Mouse (Mus musculus): ENCODE data around the gene Snx4. TPM values are rescaled to one million over a fixed set of nuclear protein-coding genes. Genes with fewer than 3 reads are reported as not detected.

Snx4 gene
- polyA plus RNA-seq, 1 experiment from 2014 or later, result 75.4 TPM

GRCm38 (mm10) chr16:33342356-33342755 is 91.1 kb downstream of the Snx4 start:
- H3K27ac ChIP-seq (ENCODE audit: low read depth, low read length), result no peak overlapping the region
- 58% methylated on average over 1 of the region's 1 CpGs for whole genome bisulfite sequencing
- no peak overlapping the region for H3K4me2 ChIP-seq (ENCODE audit: low read depth)
- H3K27me3 ChIP-seq (ENCODE audit: control insufficient read depth, insufficient read depth, low read length), result no peaks in the 10 kb centered on the region
- no peaks in the 10 kb centered on the region for H3K4me1 ChIP-seq (ENCODE audit: control insufficient read depth, insufficient read depth, low read length)
- no peak overlapping the region for H3K9ac ChIP-seq (ENCODE audit: low read length)
- H3K36me3 ChIP-seq (ENCODE audit: control insufficient read depth, insufficient read depth, low read length), result no peaks in the 10 kb centered on the region
- H3K9me3 ChIP-seq (ENCODE audit: control insufficient read depth, low read length), result no peaks in the 10 kb centered on the region
- ATAC-seq (ENCODE audit: insufficient read depth, low FRiP score, low TSS enrichment) (no peak), DNase-seq (ENCODE audit: low spot score) (no peak)
- H3K4me3 ChIP-seq (ENCODE audit: low read depth, low read length), result no peak overlapping the region

- no peaks in the 10 kb centered on the region for H3K4me1 ChIP-seq (ENCODE audit: control insufficient read depth, insufficient read depth, low read length)
- H3K4me2 ChIP-seq (ENCODE audit: low read depth), result no peak overlapping the region
- DNase-seq (ENCODE audit: low spot score) (no peak), ATAC-seq (ENCODE audit: insufficient read depth, low FRiP score, low TSS enrichment) (no peak)
- H3K4me3 ChIP-seq (ENCODE audit: low read depth, low read length), result no peak overlapping the region
- no peaks in the 10 kb centered on the region for H3K36me3 ChIP-seq (ENCODE audit: control insufficient read depth, insufficient read depth, low read length)
- 66% methylated on average over 5 of the region's 5 CpGs for WGBS
- no peaks in the 10 kb centered on the region for H3K9me3 ChIP-seq (ENCODE audit: control insufficient read depth, low read length)
- no peak overlapping the region for H3K27ac ChIP-seq (ENCODE audit: low read depth, low read length)
- no peaks in the 10 kb centered on the region for H3K27me3 ChIP-seq (ENCODE audit: control insufficient read depth, insufficient read depth, low read length)
- H3K9ac ChIP-seq (ENCODE audit: low read length), result no peak overlapping the region
These were observed 91.9 kb downstream of the Snx4 start for GRCm38 (mm10) chr16:33343106-33343505.

- Histone ChIP-seq H3K9me3 (ENCODE audit: control insufficient read depth, low read length) (no peaks in the 10 kb centered on the region), H3K36me3 (ENCODE audit: control insufficient read depth, insufficient read depth, low read length) (no peaks in the 10 kb centered on the region), H3K27ac (ENCODE audit: low read depth, low read length) (no peak overlapping the region), H3K4me3 (ENCODE audit: low read depth, low read length) (no peak overlapping the region), H3K9ac (ENCODE audit: low read length) (no peak overlapping the region), H3K4me2 (ENCODE audit: low read depth) (no peak overlapping the region), H3K27me3 (ENCODE audit: control insufficient read depth, insufficient read depth, low read length) (no peaks in the 10 kb centered on the region), H3K4me1 (ENCODE audit: control insufficient read depth, insufficient read depth, low read length) (no peaks in the 10 kb centered on the region)
- WGBS, result 92% methylated on average over 7 of the region's 7 CpGs
- DNase-seq (ENCODE audit: low spot score) (no peak), ATAC-seq (ENCODE audit: insufficient read depth, low FRiP score, low TSS enrichment) (no peak)
These were observed 92.4 kb downstream of the Snx4 start for GRCm38 (mm10) chr16:33343601-33344000.

- WGBS, result 54% methylated on average over 9 of the region's 9 CpGs
- H3K27ac ChIP-seq (ENCODE audit: low read depth, low read length), result no peak overlapping the region
- H3K4me2 ChIP-seq (ENCODE audit: low read depth), result no peak overlapping the region
- H3K4me3 ChIP-seq (ENCODE audit: low read depth, low read length), result no peak overlapping the region
- no peaks in the 10 kb centered on the region for H3K9me3 ChIP-seq (ENCODE audit: control insufficient read depth, low read length)
- ATAC-seq (ENCODE audit: insufficient read depth, low FRiP score, low TSS enrichment) (no peak), DNase-seq (ENCODE audit: low spot score) (no peak)
- H3K4me1 ChIP-seq (ENCODE audit: control insufficient read depth, insufficient read depth, low read length), result no peaks in the 10 kb centered on the region
- H3K36me3 ChIP-seq (ENCODE audit: control insufficient read depth, insufficient read depth, low read length), result no peaks in the 10 kb centered on the region
- H3K9ac ChIP-seq (ENCODE audit: low read length), result no peak overlapping the region
- no peaks in the 10 kb centered on the region for H3K27me3 ChIP-seq (ENCODE audit: control insufficient read depth, insufficient read depth, low read length)
These were observed 93.1 kb downstream of the Snx4 start for GRCm38 (mm10) chr16:33344379-33344778.

- WGBS, result 83% methylated on average over 4 of the region's 4 CpGs
- H3K27ac ChIP-seq (ENCODE audit: low read depth, low read length), result no peak overlapping the region
- H3K4me1 ChIP-seq (ENCODE audit: control insufficient read depth, insufficient read depth, low read length), result no peaks in the 10 kb centered on the region
- no peak overlapping the region for H3K4me3 ChIP-seq (ENCODE audit: low read depth, low read length)
- H3K4me2 ChIP-seq (ENCODE audit: low read depth), result no peak overlapping the region
- H3K9me3 ChIP-seq (ENCODE audit: control insufficient read depth, low read length), result no peaks in the 10 kb centered on the region
- DNase-seq (ENCODE audit: low spot score) (no peak), ATAC-seq (ENCODE audit: insufficient read depth, low FRiP score, low TSS enrichment) (no peak)
- no peak overlapping the region for H3K9ac ChIP-seq (ENCODE audit: low read length)
- no peaks in the 10 kb centered on the region for H3K27me3 ChIP-seq (ENCODE audit: control insufficient read depth, insufficient read depth, low read length)
- H3K36me3 ChIP-seq (ENCODE audit: control insufficient read depth, insufficient read depth, low read length), result no peaks in the 10 kb centered on the region
These were observed 93.6 kb downstream of the Snx4 start for GRCm38 (mm10) chr16:33344875-33345274.

- H3K9me3 ChIP-seq (ENCODE audit: control insufficient read depth, low read length), result no peaks in the 10 kb centered on the region
- H3K27ac ChIP-seq (ENCODE audit: low read depth, low read length), result no peak overlapping the region
- H3K9ac ChIP-seq (ENCODE audit: low read length), result no peak overlapping the region
- H3K4me3 ChIP-seq (ENCODE audit: low read depth, low read length), result no peak overlapping the region
- H3K36me3 ChIP-seq (ENCODE audit: control insufficient read depth, insufficient read depth, low read length), result no peaks in the 10 kb centered on the region
- ATAC-seq (ENCODE audit: insufficient read depth, low FRiP score, low TSS enrichment) (no peak), DNase-seq (ENCODE audit: low spot score) (no peak)
- 55% methylated on average over 3 of the region's 3 CpGs for WGBS
- no peaks in the 10 kb centered on the region for H3K27me3 ChIP-seq (ENCODE audit: control insufficient read depth, insufficient read depth, low read length)
- no peak overlapping the region for H3K4me2 ChIP-seq (ENCODE audit: low read depth)
- no peaks in the 10 kb centered on the region for H3K4me1 ChIP-seq (ENCODE audit: control insufficient read depth, insufficient read depth, low read length)
These were observed 95.1 kb downstream of the Snx4 start for GRCm38 (mm10) chr16:33346376-33346775.

GRCm38 (mm10) chr16:33347134-33347533 is 95.9 kb downstream of the Snx4 start:
- 63% methylated on average over 5 of the region's 5 CpGs for WGBS
- Histone ChIP-seq H3K4me3 (ENCODE audit: low read depth, low read length) (no peak overlapping the region), H3K27me3 (ENCODE audit: control insufficient read depth, insufficient read depth, low read length) (no peaks in the 10 kb centered on the region), H3K36me3 (ENCODE audit: control insufficient read depth, insufficient read depth, low read length) (no peaks in the 10 kb centered on the region), H3K4me1 (ENCODE audit: control insufficient read depth, insufficient read depth, low read length) (no peaks in the 10 kb centered on the region), H3K9ac (ENCODE audit: low read length) (no peak overlapping the region), H3K9me3 (ENCODE audit: control insufficient read depth, low read length) (no peaks in the 10 kb centered on the region), H3K4me2 (ENCODE audit: low read depth) (no peak overlapping the region), H3K27ac (ENCODE audit: low read depth, low read length) (no peak overlapping the region)
- DNase-seq (ENCODE audit: low spot score) (no peak), ATAC-seq (ENCODE audit: insufficient read depth, low FRiP score, low TSS enrichment) (no peak)

Other genes starting within 250 kb of the Snx4 start
- 4.4 and 5.0 TPM in 2 replicates for gene Iqcg, start 195.2 kb upstream of the Snx4 start, polyA plus RNA-seq (2014; fragmentation: Nextera tagmentation; extraction: Ambion mirVana)
- 780 and 838 TPM in 2 replicates for gene Rpl35a, start 195.0 kb upstream of the Snx4 start, polyA plus RNA-seq (2014; fragmentation: Nextera tagmentation; extraction: Ambion mirVana)
- gene Lmln, start 188.9 kb upstream of the Snx4 start, polyA plus RNA-seq (2014; fragmentation: Nextera tagmentation; extraction: Ambion mirVana), result 2.5 and 3.8 TPM in 2 replicates
- gene Osbpl11, start 66.4 kb upstream of the Snx4 start, polyA plus RNA-seq (2014; fragmentation: Nextera tagmentation; extraction: Ambion mirVana), result 27.7 and 30.3 TPM in 2 replicates
- gene Zfp148, start 129.4 kb downstream of the Snx4 start, polyA plus RNA-seq (2014; fragmentation: Nextera tagmentation; extraction: Ambion mirVana), result 45.4 and 46.5 TPM in 2 replicates

Data from neural tube, embryonic 11.5 days (tissue).